Mouse (Mus musculus) G1E (cell line): ENCODE results near the gene Vsig10l. TPM values are rescaled to one million over a fixed set of nuclear protein-coding genes. Genes with fewer than 3 reads are reported as not detected.

Experiments
- ATAC-seq: 2 replicates; pipeline ENCODE4 v1.8.0; 2016; ENCODE audit warnings: mild to moderate bottlenecking; ENCODE audit not compliant: insufficient number of reproducible peaks, poor library complexity, low FRiP score, severe bottlenecking; ENCODE audit errors: extremely low read depth
- DNase-seq: peaks from one replicate; pipeline ENCODE4 v3.0.0; 2012; ENCODE audit warnings: low spot score
- H3K27me3 ChIP-seq: 2 replicates; pipeline ENCODE4 v1.6.1; 2012; ENCODE audit warnings: mild to moderate bottlenecking, low read length, inconsistent platforms; ENCODE audit not compliant: insufficient read depth
- H3K36me3 ChIP-seq: replicated peaks from 2 replicates; pipeline ENCODE3; 2012; ENCODE audit warnings: mild to moderate bottlenecking, inconsistent platforms
- H3K4me1 ChIP-seq: 2 replicates; pipeline ENCODE4 v1.6.1; 2012; ENCODE audit warnings: low read depth, low read length, inconsistent platforms, mixed read lengths; ENCODE audit not compliant: insufficient read depth
- H3K4me3 ChIP-seq: 2 replicates; pipeline ENCODE4 v1.5.1; 2012; ENCODE audit warnings: low read depth, mild to moderate bottlenecking, inconsistent platforms, low read length, moderate library complexity, mixed read lengths
- H3K9me3 ChIP-seq: replicated peaks from 2 replicates; pipeline ENCODE4 v1.6.1; 2012; ENCODE audit warnings: inconsistent platforms
- CTCF ChIP-seq: IDR thresholded peaks from 2 replicates; pipeline ENCODE4 v1.5.1; 2012; ENCODE audit warnings: low read depth, low read length, inconsistent platforms, mixed read lengths
- GATA1 ChIP-seq: IDR thresholded peaks from 2 replicates; pipeline ENCODE4 v1.6.1; 2012; ENCODE audit warnings: borderline replicate concordance, low read length, inconsistent platforms, mixed read lengths
- GATA2 ChIP-seq: IDR thresholded peaks from 2 replicates; pipeline ENCODE4 v1.6.1; 2012; ENCODE audit warnings: low read depth, low read length, inconsistent platforms, borderline replicate concordance
- POLR2AphosphoS5 ChIP-seq: IDR thresholded peaks from 2 replicates; pipeline ENCODE4 v1.6.1; 2012; ENCODE audit warnings: low read depth, low read length, inconsistent platforms; ENCODE audit not compliant: insufficient replicate concordance
- TAL1 ChIP-seq: conservative IDR thresholded peaks from 2 replicates; pipeline ENCODE4 v1.6.1; 2012; ENCODE audit warnings: low read depth, low read length, inconsistent platforms, mixed read lengths
- polyA plus RNA-seq: library from polyadenylated mRNA; stranded (reverse); fragments of >175 nt; gene quantifications from 2 replicates; pipeline ENCODE4 v1.2.3, GENCODE M21; 2012
- total RNA-seq, 2 experiments: library from RNA; stranded (forward) in 1 of 2; stranded (reverse) in 1 of 2; fragments of 200-1000 nt in 1 of 2; fragments of >200 nt in 1 of 2; fragmentation: Nextera tagmentation in 1 of 2; gene quantifications; 2 replicates each; pipeline ENCODE4 v1.2.3; 2014 to 2017

Vsig10l gene
- total RNA-seq (2014; fragmentation: Nextera tagmentation) (not detected in 2 replicates), total RNA-seq (2017) (0.33 and 0.35 TPM in 2 replicates), polyA plus RNA-seq (0.32 and 0.44 TPM in 2 replicates)

- no peaks in the 10 kb centered on the region for H3K9me3 ChIP-seq
- H3K4me3 ChIP-seq: no peak within 1 kb of the TSS
- DNase-seq (no peak), ATAC-seq (no peak)
- H3K27me3 ChIP-seq: peaks cover 41% of the 10 kb centered on the region
- TF ChIP-seq GATA2 (no peak), CTCF (no peak), GATA1 (no peak)
- peaks cover 3% of the 10 kb centered on the region for H3K36me3 ChIP-seq
- peaks cover 24% of the 10 kb centered on the region for H3K4me1 ChIP-seq
Measured at GRCm38 (mm10) chr7:43462851-43463250, at the start of gene Vsig10l. Gene Vsig10l, plus strand, starts transcription at chr7:43463151.

- TF ChIP-seq CTCF (peak; percentile 36; the same call in 1 of the 2 replicates), TAL1 (no peak), GATA1 (no peak), POLR2AphosphoS5 (no peak), GATA2 (no peak)
- DNase-seq (no peak), ATAC-seq (no peak)
- Histone ChIP-seq H3K4me1 (peaks cover 5% of the 10 kb centered on the region; the same call in 1 of the 2 replicates), H3K27me3 (peaks cover 5% of the 10 kb centered on the region; the same call in 1 of the 2 replicates), H3K36me3 (no peaks in the 10 kb centered on the region), H3K9me3 (no peaks in the 10 kb centered on the region), H3K4me3 (no peak overlapping the region)
Measured at GRCm38 (mm10) chr7:43417298-43417697, 45.7 kb upstream of the Vsig10l start.

GRCm38 (mm10) chr7:43422995-43423617 lies 39.8 kb upstream of the Vsig10l start:
- Histone ChIP-seq H3K36me3 (no peaks in the 10 kb centered on the region), H3K27me3 (peaks cover under 1% of the 10 kb centered on the region; the same call in 1 of the 2 replicates), H3K4me1 (no peaks in the 10 kb centered on the region), H3K4me3 (no peak overlapping the region), H3K9me3 (no peaks in the 10 kb centered on the region)
- peak; percentile 61 for DNase-seq
- TF ChIP-seq GATA2 (no peak), POLR2AphosphoS5 (no peak), TAL1 (no peak), CTCF (peak; percentile 97)
- ATAC-seq: peak; percentile 88

GRCm38 (mm10) chr7:43423991-43424625 lies 38.8 kb upstream of the Vsig10l start:
- ATAC-seq: no peak
- Histone ChIP-seq H3K27me3 (peaks cover 4% of the 10 kb centered on the region; the same call in 1 of the 2 replicates), H3K4me3 (no peak overlapping the region), H3K9me3 (no peaks in the 10 kb centered on the region), H3K36me3 (no peaks in the 10 kb centered on the region), H3K4me1 (no peaks in the 10 kb centered on the region)
- DNase-seq: no peak
- TF ChIP-seq GATA1: no peak
- TF ChIP-seq POLR2AphosphoS5: no peak
- TF ChIP-seq CTCF: no peak
- TF ChIP-seq GATA2: no peak
- no peak for TF ChIP-seq TAL1

GRCm38 (mm10) chr7:43427406-43427805 lies 35.5 kb upstream of the Vsig10l start, which contains the start of gene Lim2:
Gene Lim2, plus strand, starts transcription at chr7:43427670.
- Histone ChIP-seq H3K9me3 (no peaks in the 10 kb centered on the region), H3K27me3 (peaks cover 17% of the 10 kb centered on the region; the same call in 1 of the 2 replicates), H3K4me3 (no peak within 1 kb of the TSS), H3K4me1 (no peaks in the 10 kb centered on the region), H3K36me3 (no peaks in the 10 kb centered on the region)
- ATAC-seq (no peak), DNase-seq (no peak)
- TF ChIP-seq GATA1 (no peak), CTCF (no peak), POLR2AphosphoS5 (no peak), TAL1 (no peak), GATA2 (no peak)

- TF ChIP-seq GATA2 (no peak), POLR2AphosphoS5 (no peak), TAL1 (no peak), CTCF (no peak), GATA1 (no peak)
- Histone ChIP-seq H3K4me1 (no peaks in the 10 kb centered on the region), H3K4me3 (no peak overlapping the region), H3K9me3 (no peaks in the 10 kb centered on the region), H3K27me3 (peaks cover 28% of the 10 kb centered on the region), H3K36me3 (no peaks in the 10 kb centered on the region)
- DNase-seq (no peak), ATAC-seq (no peak)
Measured at GRCm38 (mm10) chr7:43429500-43429899, 33.5 kb upstream of the Vsig10l start.
